In the genomic region with DNA sequence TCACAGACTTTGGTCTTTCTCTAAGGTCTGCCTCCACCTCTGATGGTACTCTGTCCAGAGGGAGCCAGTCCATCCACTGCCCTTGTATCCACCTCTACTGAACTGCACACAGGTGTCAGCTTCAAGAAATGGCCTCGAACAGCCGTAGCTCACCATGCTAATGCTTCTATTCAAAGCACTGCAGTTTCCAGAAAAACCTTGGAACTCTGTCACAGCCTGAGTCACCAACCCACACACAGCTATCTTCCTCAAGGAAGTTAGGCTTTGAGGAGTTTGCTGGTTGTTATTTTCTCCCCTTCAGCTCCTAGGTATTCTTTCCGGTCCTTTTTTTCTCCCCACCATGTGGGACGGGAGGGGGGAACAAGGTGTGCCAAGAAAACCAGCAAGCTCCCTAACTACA, we compare ENCODE assay signal across 14 mouse cellular contexts. TPM values are rescaled to one million over a fixed set of nuclear protein-coding genes. Genes with fewer than 3 reads are reported as not detected.
DNase-seq lines count a peak whose midpoint lies in the region; ATAC-seq and TF ChIP-seq lines count a peak whose summit lies in the region.
"Had no signal": no experiment of that assay in that cellular context is flagged by ENCODE, and none has a peak within 500 bp of the region (broad histone marks: within the 10 kb centered on the region; RNA-seq: fewer than 3 reads in every experiment).

No protein-coding gene starts in this region.

- no peak for ATAC-seq in intestine, embryonic 15.5 days
- ATAC-seq: liver, embryonic 12.5 days had no signal

- H3K27ac ChIP-seq in intestine, embryonic 15.5 days = peak overlapping the region; percentile 77
- H3K27ac ChIP-seq: embryonic facial prominence, embryonic 15.5 days; liver, embryonic 12.5 days had no signal

- H3K4me3 ChIP-seq in intestine, embryonic 15.5 days (replicated peaks) = no peak overlapping the region
- H3K4me3 ChIP-seq in myocyte = no peak overlapping the region
- H3K4me3 ChIP-seq: embryonic facial prominence, embryonic 15.5 days; liver, embryonic 12.5 days had no signal

- WGBS in intestine, embryonic 15.5 days = 33% methylated on average over 4 of the region's 4 CpGs

- H3K27me3 ChIP-seq in intestine, embryonic 15.5 days (replicated peaks) = no peaks in the 10 kb centered on the region
- no peaks in the 10 kb centered on the region for H3K27me3 ChIP-seq in myocyte (ENCODE audit: control insufficient read depth, insufficient read depth, insufficient read length)
- H3K27me3 ChIP-seq: embryonic facial prominence, embryonic 15.5 days had no signal

- H3K79me2 ChIP-seq in myocyte (ENCODE audit: control insufficient read depth, insufficient read depth) = no peaks in the 10 kb centered on the region

- H3K9me3 ChIP-seq in intestine, embryonic 15.5 days = no peaks in the 10 kb centered on the region
- H3K9me3 ChIP-seq: embryonic facial prominence, embryonic 15.5 days; liver, embryonic 12.5 days had no signal

- no peak overlapping the region for H3ac ChIP-seq in myocyte (ENCODE audit: control insufficient read depth, insufficient read length)

- DNase-seq in layer of hippocampus, adult 11-12 months (ENCODE audit: low spot score) = peak; percentile 18
- DNase-seq in layer of hippocampus, adult 9-10 months (ENCODE audit: low spot score) = no peak
- peak; percentile 29 for DNase-seq in adrenal gland, postnatal 10 days
- no peak for DNase-seq in cerebellum, adult 18-20 months
- DNase-seq in MN1 (ENCODE audit: low spot score) = no peak
- DNase-seq in retina, postnatal 1 day = no peak
- DNase-seq: cerebellum, adult 9-10 months; heart, postnatal 36 days; kidney, postnatal 36 days; thymus, adult 2 months had no signal

- H3K9ac ChIP-seq in intestine, embryonic 15.5 days = no peak overlapping the region
- H3K9ac ChIP-seq: embryonic facial prominence, embryonic 15.5 days; liver, embryonic 12.5 days had no signal

- H3K36me3 ChIP-seq in intestine, embryonic 15.5 days = no peaks in the 10 kb centered on the region
- no peaks in the 10 kb centered on the region for H3K36me3 ChIP-seq in myocyte (ENCODE audit: control insufficient read depth, insufficient read depth)
- H3K36me3 ChIP-seq: embryonic facial prominence, embryonic 15.5 days; liver, embryonic 12.5 days had no signal

- peaks cover 6% of the 10 kb centered on the region for H3K4me1 ChIP-seq in intestine, embryonic 15.5 days (replicated peaks)

- no peak for TF ChIP-seq POLR2A in myocyte (IDR thresholded peaks at IDR 0.05; ENCODE audit: insufficient read length, low read depth)

- peak overlapping the region; percentile 40 for H3K4me2 ChIP-seq in intestine, embryonic 15.5 days (replicated peaks)
- peak overlapping the region; percentile 16 for H3K4me2 ChIP-seq in myocyte (ENCODE audit: low read depth)
- H3K4me2 ChIP-seq: embryonic facial prominence, embryonic 15.5 days; liver, embryonic 12.5 days had no signal

TF ChIP-seq in myocyte, 11 proteins besides CTCF, POLR2A, EP300 and RAD21:
- TF ChIP-seq E2F4 (IDR thresholded peaks at IDR 0.05; ENCODE audit: insufficient read depth) (no peak), USF1 (IDR thresholded peaks at IDR 0.05; ENCODE audit: low read depth) (no peak), MAX (IDR thresholded peaks at IDR 0.05; ENCODE audit: low read depth) (no peak), TCF12 (IDR thresholded peaks at IDR 0.05; ENCODE audit: insufficient read depth, poor library complexity, severe bottlenecking) (no peak), MYOD1 (IDR thresholded peaks at IDR 0.05; ENCODE audit: control insufficient read depth in 1 of 3, insufficient read length in 2 of 3, low read depth in 2 of 3) (no peak), TCF3 (IDR thresholded peaks at IDR 0.05; ENCODE audit: insufficient read length, low read depth) (no peak), POLR2AphosphoS2 (IDR thresholded peaks at IDR 0.05; ENCODE audit: insufficient read length, low read depth) (no peak), SRF (IDR thresholded peaks at IDR 0.05; ENCODE audit: control insufficient read depth, insufficient read length, low read depth) (no peak), MYOG (IDR thresholded peaks at IDR 0.05; ENCODE audit: control insufficient read depth in 1 of 3, insufficient read depth in 1 of 3, insufficient read length in 2 of 3, low read depth in 2 of 3) (no peak), REST (IDR thresholded peaks at IDR 0.05; ENCODE audit: insufficient read depth, insufficient read length) (no peak), CEBPB (IDR thresholded peaks at IDR 0.05; ENCODE audit: insufficient read depth, poor library complexity, severe bottlenecking) (no peak)

RNA-seq across cellular contexts. Expression of a gene that starts 3.5 kb away (rescaled TPM):
- total RNA-seq in adrenal gland, postnatal 10 days (2021) = 100 to 1,000 TPM; 150 to 164 TPM
- 12.7 and 13.7 TPM in 2 replicates for polyA plus RNA-seq in intestine, embryonic 15.5 days (2015; fragmentation: Nextera tagmentation; extraction: Ambion mirVana)
- polyA plus RNA-seq in myocyte (2012; fragmentation: generic; extraction: Trizol) = 14.3 TPM

Comparison
In these comparisons a context has a peak if more than half of its experiments do, and no peak if none do; other contexts are left out.
1. DNase-seq: peak in layer of hippocampus, adult 11-12 months (single experiment) and adrenal gland, postnatal 10 days (single experiment); none in layer of hippocampus, adult 9-10 months (single experiment), cerebellum, adult 18-20 months (0 of 2), MN1 (single experiment) and retina, postnatal 1 day (single experiment).